Mouse (Mus musculus): ENCODE results near the gene Ppp1r9b. TPM values are rescaled to one million over a fixed set of nuclear protein-coding genes. Genes with fewer than 3 reads are reported as not detected.

Ppp1r9b gene
- polyA plus RNA-seq, 1 experiment: 61.7 TPM

DNA sequence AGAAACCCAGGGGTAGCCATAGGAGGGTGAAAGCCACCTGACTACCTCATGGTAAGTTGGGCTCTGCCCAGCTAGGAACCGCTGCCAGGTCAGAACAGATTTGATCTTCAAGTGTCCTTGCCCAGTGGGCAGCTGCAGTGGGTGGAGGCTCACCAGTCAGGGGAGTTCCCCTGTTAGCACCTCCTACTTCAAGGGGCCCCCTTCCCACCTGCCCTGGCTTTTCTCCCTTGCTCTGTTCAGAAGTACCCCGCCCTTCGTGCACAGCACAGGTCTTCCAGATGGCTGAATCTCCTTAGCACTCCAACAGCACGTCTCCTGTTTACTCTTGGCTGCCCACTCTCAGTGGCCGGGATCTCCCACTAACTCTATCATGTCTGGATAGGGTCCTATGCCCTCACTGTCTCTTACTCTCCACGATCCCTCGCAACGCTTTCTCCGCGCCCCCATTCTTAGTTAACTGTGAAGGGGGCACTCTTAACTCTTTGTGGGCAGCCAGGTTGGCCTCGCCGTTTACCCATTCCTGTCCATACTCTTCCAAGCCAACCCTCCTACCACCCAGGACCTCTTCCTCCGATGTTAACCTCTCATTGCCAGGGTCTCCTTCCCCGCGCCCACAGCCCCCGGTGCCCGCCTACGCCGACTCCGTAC is 49.8 kb downstream of the Ppp1r9b start:
- H3K27ac ChIP-seq (ENCODE audit: insufficient read depth, low read length): no peak overlapping the region

GRCm38 (mm10) chr11:95041139-95041609 is 50.3 kb downstream of the Ppp1r9b start, which contains the start of gene Pdk2:
TSS of gene Pdk2 (minus strand) at chr11:95041354.
- Histone ChIP-seq H3K4me3 (ENCODE audit: insufficient read depth, low read length) (peak within 1 kb of the TSS; percentile 72), H3K4me1 (ENCODE audit: control insufficient read depth, insufficient read depth, low read length) (no peaks in the 10 kb centered on the region), H3K27ac (ENCODE audit: insufficient read depth, low read length) (no peak within 1 kb of the TSS)
- no peak for TF ChIP-seq CTCF (IDR thresholded peaks at IDR 0.05; ENCODE audit: borderline replicate concordance, insufficient read depth, low read length)
- peak; percentile 62 for TF ChIP-seq POLR2A (IDR thresholded peaks at IDR 0.05; ENCODE audit: low read depth, low read length)

More for the DNA sequence above, 49.8 kb downstream of the Ppp1r9b start:
- TF ChIP-seq POLR2A (IDR thresholded peaks at IDR 0.05; ENCODE audit: low read depth, low read length): no peak
- no peak for TF ChIP-seq CTCF (IDR thresholded peaks at IDR 0.05; ENCODE audit: borderline replicate concordance, insufficient read depth, low read length)
- Histone ChIP-seq H3K4me1 (ENCODE audit: control insufficient read depth, insufficient read depth, low read length) (no peaks in the 10 kb centered on the region), H3K4me3 (ENCODE audit: insufficient read depth, low read length) (peak overlapping the region; percentile 72)

DNA sequence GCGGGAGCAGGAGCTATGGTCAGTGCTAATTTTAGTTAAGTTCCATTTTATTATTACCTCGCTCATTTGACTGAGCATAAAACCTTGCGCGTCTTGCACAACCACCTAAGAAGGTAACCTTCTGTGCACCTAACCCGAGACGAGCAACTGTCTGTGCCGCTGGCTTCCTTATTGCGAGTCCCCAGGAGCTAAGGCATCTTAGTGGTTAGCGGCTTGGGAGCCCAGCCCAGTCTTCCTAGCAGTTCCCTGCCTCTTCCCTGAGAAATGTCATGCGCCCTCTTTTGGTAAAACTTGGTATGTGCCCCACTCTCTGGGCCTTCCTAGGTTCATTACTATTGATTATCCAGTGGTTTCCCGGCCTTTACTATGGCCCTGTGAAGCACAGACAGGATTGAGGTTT is 51.3 kb downstream of the Ppp1r9b start:
- peak; percentile 45; the same call in 1 of the 2 replicates for TF ChIP-seq POLR2A (IDR thresholded peaks at IDR 0.05; ENCODE audit: low read depth, low read length)
- no peak for TF ChIP-seq CTCF (IDR thresholded peaks at IDR 0.05; ENCODE audit: borderline replicate concordance, insufficient read depth, low read length)
- no peak overlapping the region for H3K27ac ChIP-seq (ENCODE audit: insufficient read depth, low read length)
- H3K4me1 ChIP-seq (ENCODE audit: control insufficient read depth, insufficient read depth, low read length): no peaks in the 10 kb centered on the region
- peak overlapping the region; percentile 31 for H3K4me3 ChIP-seq (ENCODE audit: insufficient read depth, low read length)

DNA sequence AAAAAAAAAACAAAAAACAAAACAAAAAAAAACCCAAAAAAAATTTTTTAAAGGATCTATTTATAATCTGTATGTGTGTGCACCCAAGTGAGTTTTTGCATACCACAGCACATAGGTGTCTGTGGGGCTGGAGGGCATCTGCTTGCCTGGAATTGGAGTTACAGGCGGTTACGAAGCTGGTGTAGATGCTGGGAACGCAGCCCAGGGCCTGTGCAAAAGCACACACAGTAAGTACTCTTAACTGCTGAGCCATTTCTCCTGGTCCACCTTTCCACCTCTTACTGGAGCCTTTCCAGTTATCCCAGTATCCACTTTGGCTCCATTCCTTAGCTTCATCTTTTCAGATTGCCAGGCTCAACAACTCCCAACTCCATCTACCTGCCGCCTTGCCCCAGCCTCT is 52.2 kb downstream of the Ppp1r9b start:
- no peaks in the 10 kb centered on the region for H3K4me1 ChIP-seq (ENCODE audit: control insufficient read depth, insufficient read depth, low read length)
- H3K4me3 ChIP-seq (ENCODE audit: insufficient read depth, low read length): no peak overlapping the region
- no peak for TF ChIP-seq CTCF (IDR thresholded peaks at IDR 0.05; ENCODE audit: borderline replicate concordance, insufficient read depth, low read length)
- TF ChIP-seq POLR2A (IDR thresholded peaks at IDR 0.05; ENCODE audit: low read depth, low read length): no peak
- H3K27ac ChIP-seq (ENCODE audit: insufficient read depth, low read length): no peak overlapping the region

GRCm38 (mm10) chr11:95043608-95044007 is 52.8 kb downstream of the Ppp1r9b start:
- TF ChIP-seq CTCF (IDR thresholded peaks at IDR 0.05; ENCODE audit: borderline replicate concordance, insufficient read depth, low read length): no peak
- H3K4me1 ChIP-seq (ENCODE audit: control insufficient read depth, insufficient read depth, low read length): no peaks in the 10 kb centered on the region
- H3K4me3 ChIP-seq (ENCODE audit: insufficient read depth, low read length): no peak overlapping the region
- H3K27ac ChIP-seq (ENCODE audit: insufficient read depth, low read length): no peak overlapping the region

- Histone ChIP-seq H3K4me3 (ENCODE audit: insufficient read depth, low read length) (no peak overlapping the region), H3K4me1 (ENCODE audit: control insufficient read depth, insufficient read depth, low read length) (no peaks in the 10 kb centered on the region), H3K27ac (ENCODE audit: insufficient read depth, low read length) (no peak overlapping the region)
- TF ChIP-seq CTCF (IDR thresholded peaks at IDR 0.05; ENCODE audit: borderline replicate concordance, insufficient read depth, low read length) (no peak), POLR2A (IDR thresholded peaks at IDR 0.05; ENCODE audit: low read depth, low read length) (no peak)
Observed at GRCm38 (mm10) chr11:95044185-95044870, 53.5 kb downstream of the Ppp1r9b start.

DNA sequence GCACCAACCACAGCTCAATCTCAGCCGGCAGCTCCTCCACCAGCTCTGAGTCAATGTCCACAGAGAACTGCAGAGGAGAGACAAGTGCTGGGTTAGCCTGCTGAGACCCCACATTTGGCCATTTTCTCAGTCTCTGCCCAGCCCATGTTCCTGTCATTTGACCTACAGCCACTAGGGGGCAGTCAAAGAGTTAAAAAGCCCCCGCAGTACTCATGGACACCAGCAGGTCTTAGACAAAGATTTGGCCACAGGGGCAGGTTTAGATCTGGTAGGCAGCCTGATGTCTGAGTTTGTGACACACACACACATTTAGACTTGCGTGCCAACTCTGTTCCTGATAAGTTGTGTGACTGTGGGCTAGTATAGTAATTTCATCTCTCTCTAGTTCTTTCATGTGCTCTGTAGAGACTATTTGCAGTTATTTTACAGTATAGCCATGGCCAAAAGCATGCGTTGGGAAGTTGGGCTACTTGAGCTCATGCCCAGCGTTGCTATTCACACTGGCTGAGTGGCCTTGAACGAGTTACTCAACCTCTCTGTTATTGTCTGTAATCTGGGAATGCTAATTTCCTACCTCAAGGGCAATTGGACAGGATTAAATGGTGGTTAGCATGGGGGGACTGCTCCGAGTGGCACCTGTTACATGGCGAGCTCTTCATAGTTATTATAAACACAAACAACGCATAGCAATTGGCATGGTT is 56.3 kb downstream of the Ppp1r9b start:
- Histone ChIP-seq H3K27ac (ENCODE audit: insufficient read depth, low read length) (no peak overlapping the region), H3K4me3 (ENCODE audit: insufficient read depth, low read length) (no peak overlapping the region)
- TF ChIP-seq POLR2A (IDR thresholded peaks at IDR 0.05; ENCODE audit: low read depth, low read length): no peak
- 0 out of 2 replicates have a peak, but pooled peaks have one; percentile 9 for TF ChIP-seq CTCF (IDR thresholded peaks at IDR 0.05; ENCODE audit: borderline replicate concordance, insufficient read depth, low read length)

DNA sequence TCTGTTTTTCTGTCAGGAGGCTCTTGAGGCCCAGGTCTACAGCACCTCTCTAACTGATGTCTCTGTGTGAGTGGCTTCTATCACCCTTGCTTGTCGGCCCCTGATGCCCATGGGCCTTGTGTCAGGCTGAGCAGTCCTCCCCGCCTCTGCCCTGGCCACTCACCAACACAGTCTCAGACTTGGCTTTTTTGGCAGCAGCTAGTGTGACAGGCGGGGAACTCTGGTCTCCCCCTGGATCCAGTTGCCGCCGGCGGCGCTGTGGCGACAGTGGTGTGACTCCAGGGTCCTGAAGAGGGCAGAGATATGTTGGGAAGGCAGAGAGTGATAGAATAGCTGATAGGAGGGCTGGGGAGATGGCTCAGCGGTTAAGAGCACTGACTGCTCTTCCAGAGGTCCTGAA is 62.2 kb downstream of the Ppp1r9b start:
- Histone ChIP-seq H3K27ac (ENCODE audit: insufficient read depth, low read length) (no peak overlapping the region), H3K4me1 (ENCODE audit: control insufficient read depth, insufficient read depth, low read length) (no peaks in the 10 kb centered on the region), H3K4me3 (ENCODE audit: insufficient read depth, low read length) (no peak overlapping the region)
- TF ChIP-seq CTCF (IDR thresholded peaks at IDR 0.05; ENCODE audit: borderline replicate concordance, insufficient read depth, low read length) (no peak), POLR2A (IDR thresholded peaks at IDR 0.05; ENCODE audit: low read depth, low read length) (no peak)

More for the DNA sequence above, 56.3 kb downstream of the Ppp1r9b start:
- H3K4me1 ChIP-seq (ENCODE audit: control insufficient read depth, insufficient read depth, low read length): no peaks in the 10 kb centered on the region

Other genes with a start within 250 kb of the Ppp1r9b start
- not detected in 2 replicates for gene Cdc34b, start 249.3 kb upstream of the Ppp1r9b start, polyA plus RNA-seq (2011; ENCODE audit: insufficient read length, low read depth, missing spikeins)
- not detected in 2 replicates for gene Tmem92, start 208.3 kb upstream of the Ppp1r9b start, polyA plus RNA-seq (2011; ENCODE audit: insufficient read length, low read depth, missing spikeins)
- gene Col1a1, start 54.8 kb upstream of the Ppp1r9b start, polyA plus RNA-seq (2011; ENCODE audit: insufficient read length, low read depth, missing spikeins): 6,098 and 7,850 TPM in 2 replicates
- not detected in 2 replicates for gene Hils1, start 23.4 kb upstream of the Ppp1r9b start, polyA plus RNA-seq (2011; ENCODE audit: insufficient read length, low read depth, missing spikeins)
- not detected in 2 replicates for gene Sgca, start 14.7 kb upstream of the Ppp1r9b start, polyA plus RNA-seq (2011; ENCODE audit: insufficient read length, low read depth, missing spikeins)
- 11.6 and 14.2 TPM in 2 replicates for gene Samd14, start 18.8 kb downstream of the Ppp1r9b start, polyA plus RNA-seq (2011; ENCODE audit: insufficient read length, low read depth, missing spikeins)
- gene Pdk2, start 50.3 kb downstream of the Ppp1r9b start, polyA plus RNA-seq (2011; ENCODE audit: insufficient read length, low read depth, missing spikeins): 8.6 and 10.0 TPM in 2 replicates
- gene Itga3, start 85.8 kb downstream of the Ppp1r9b start, polyA plus RNA-seq (2011; ENCODE audit: insufficient read length, low read depth, missing spikeins): 6.9 and 12.8 TPM in 2 replicates
- 0.19 TPM in 1 of 2 replicates, not detected in the other for gene Dlx3, start 129.1 kb downstream of the Ppp1r9b start, polyA plus RNA-seq (2011; ENCODE audit: insufficient read length, low read depth, missing spikeins)
- not detected in 2 replicates for gene Dlx4, start 155.2 kb downstream of the Ppp1r9b start, polyA plus RNA-seq (2011; ENCODE audit: insufficient read length, low read depth, missing spikeins)

All from embryonic fibroblast, embryonic 13.5 days (primary cell).